Mouse (Mus musculus): ENCODE measurements at regions not wholly inside any gene's neighbourhood (a gene's known extent, or its start where the extent isn't known, plus 50 kb on each side); places are given as distances from the start of the nearest gene placed in this dataset.

GRCm38 (mm10) chr6:118292272-118292671 lies 94.8 kb upstream of the Ret start:
- intact Hi-C loops (cut with DNase I), result loop anchor here (5.0 kb wide), 1 partner anchor 60 kb away; no protein-coding TSS in a partner anchor
- DNase-seq, result no peak

GRCm38 (mm10) chr6:118291426-118291825 lies 93.9 kb upstream of the Ret start:
- intact Hi-C loops (cut with DNase I), result loop anchor here (5.0 kb wide), 1 partner anchor 61 kb away; no protein-coding TSS in a partner anchor
- no peak for DNase-seq

- no peak for DNase-seq
- intact Hi-C loops (cut with DNase I), result no loop called here
Observed at GRCm38 (mm10) chr6:118285246-118285645, 87.7 kb upstream of the Ret start.

GRCm38 (mm10) chr6:118283949-118284568 lies 86.5 kb upstream of the Ret start:
- intact Hi-C loops (cut with DNase I), result no loop called here
- no peak for DNase-seq

- intact Hi-C loops (cut with DNase I), result no loop called here
- DNase-seq, result no peak
Observed at GRCm38 (mm10) chr6:118263951-118264350, 66.4 kb upstream of the Ret start.

- no peak for DNase-seq
- intact Hi-C loops (cut with DNase I), result no loop called here
Observed at GRCm38 (mm10) chr6:118259881-118260280, 62.4 kb upstream of the Ret start.

GRCm38 (mm10) chr6:118254871-118255270 lies 57.4 kb upstream of the Ret start:
- no peak for DNase-seq
- intact Hi-C loops (cut with DNase I), result no loop called here

- peak; percentile 68 to 76 for DNase-seq
- intact Hi-C loops (cut with DNase I), result no loop called here
Observed at GRCm38 (mm10) chr6:118252711-118253110, 55.2 kb upstream of the Ret start.

GRCm38 (mm10) chr6:118251131-118251530 lies 53.6 kb upstream of the Ret start:
- intact Hi-C loops (cut with DNase I), result no loop called here
- DNase-seq, result no peak

- no peak for DNase-seq
- intact Hi-C loops (cut with DNase I), result no loop called here
Observed at GRCm38 (mm10) chr6:118250006-118250405, 52.5 kb upstream of the Ret start.
